Mouse (Mus musculus): ENCODE measurements around the gene Ube2e1.
"Not testable (repeated sequence)": the region's sequence is repeated elsewhere in the genome, so short reads cannot be mapped to it uniquely, and the experiment has no call there.

The Ube2e1 gene

DNA sequence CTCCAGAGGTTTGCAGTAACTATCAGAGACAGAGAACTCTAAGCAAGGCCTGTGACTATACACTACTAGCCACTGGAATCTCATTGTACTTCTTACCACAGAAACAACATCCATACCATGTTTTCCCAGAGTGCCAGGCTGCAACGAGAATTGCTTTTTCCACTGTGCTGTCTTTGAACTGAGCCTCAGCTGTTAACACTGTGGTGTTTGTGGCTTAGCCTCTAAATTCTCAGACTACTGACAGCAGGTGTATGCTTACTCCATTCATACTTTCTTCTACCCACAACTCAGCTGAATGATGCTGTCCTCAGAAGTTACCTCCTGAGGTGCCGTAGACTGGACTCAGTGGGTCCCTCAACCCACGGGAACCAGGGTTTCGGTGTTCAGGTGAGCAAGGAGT is 89.9 kb downstream of the Ube2e1 start:
- DNase-seq (ENCODE audit: low spot score in 2 of 2): no peak

DNA sequence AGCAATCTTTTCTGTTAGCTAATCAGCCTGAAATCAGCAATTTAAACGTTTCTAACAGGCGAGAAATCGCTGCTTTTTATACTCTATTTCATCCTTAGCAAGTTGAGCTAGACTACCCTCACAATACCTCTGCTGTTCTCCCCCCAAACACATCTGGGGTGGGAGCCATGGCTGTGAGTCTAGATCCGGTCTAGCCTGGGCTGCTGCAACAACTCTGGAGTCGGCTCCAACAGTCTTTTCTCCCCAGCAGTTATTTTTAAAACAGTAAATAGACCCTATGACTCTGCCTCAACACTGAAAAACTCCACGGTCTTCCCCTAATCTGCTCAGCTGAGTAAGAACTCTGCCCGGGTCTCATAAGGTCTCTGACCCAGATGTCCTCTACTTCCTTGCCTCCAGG is 91.5 kb downstream of the Ube2e1 start:
- no peak for DNase-seq (ENCODE audit: low spot score in 2 of 2)

DNA sequence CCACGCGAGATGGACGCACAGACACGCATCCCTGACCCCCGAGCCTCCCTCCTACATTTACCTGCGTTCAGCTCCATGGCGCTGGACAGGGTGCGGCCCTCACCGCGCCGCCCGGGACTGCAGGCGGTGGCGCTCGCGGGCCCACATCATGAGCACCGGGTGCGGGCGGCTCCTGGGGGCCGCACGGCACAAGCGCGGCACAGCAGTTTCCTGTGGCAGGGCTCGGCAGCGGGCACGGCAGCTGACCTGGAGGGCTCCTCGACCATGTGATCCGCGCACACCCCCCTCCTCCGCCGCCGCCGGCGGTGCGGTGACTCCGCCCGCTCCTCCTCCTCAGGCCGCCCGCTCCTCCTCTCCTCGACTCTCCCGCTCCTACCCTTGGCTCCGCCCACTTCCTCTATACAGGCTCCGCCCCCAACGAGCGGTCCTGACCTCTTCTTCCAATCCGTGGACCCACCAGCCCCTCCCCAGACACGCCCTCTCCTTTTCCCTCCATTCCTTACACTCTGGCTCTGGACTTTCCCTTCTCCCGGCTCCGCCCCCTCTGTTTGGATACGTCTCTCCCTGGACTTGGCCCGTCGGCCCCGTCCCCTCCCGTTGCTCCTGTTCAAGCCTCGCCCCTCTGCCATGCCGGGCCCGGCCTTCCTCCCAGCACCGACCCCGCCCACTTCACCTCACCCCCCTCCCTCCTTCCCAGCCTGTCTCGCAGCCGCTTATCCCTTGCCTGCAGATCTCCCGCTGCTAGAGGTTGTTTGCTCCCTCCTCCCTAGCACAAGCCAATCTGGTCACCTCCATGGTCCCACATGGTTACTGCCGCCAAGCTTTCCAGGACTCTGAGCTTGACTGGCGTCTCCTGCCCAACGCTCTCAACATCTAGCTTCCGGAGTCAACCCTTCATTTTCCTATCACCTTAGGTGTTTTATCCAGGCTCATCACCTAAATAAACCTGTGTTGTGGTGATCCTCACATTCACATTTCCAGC is 92.6 kb downstream of the Ube2e1 start, which contains the start of gene Nr1d2:
Gene Nr1d2, minus strand, starts transcription at position 378 of the 982 bp plus-strand sequence.
- peak; percentile 97 to 98 for DNase-seq (ENCODE audit: low spot score in 2 of 2)

DNA sequence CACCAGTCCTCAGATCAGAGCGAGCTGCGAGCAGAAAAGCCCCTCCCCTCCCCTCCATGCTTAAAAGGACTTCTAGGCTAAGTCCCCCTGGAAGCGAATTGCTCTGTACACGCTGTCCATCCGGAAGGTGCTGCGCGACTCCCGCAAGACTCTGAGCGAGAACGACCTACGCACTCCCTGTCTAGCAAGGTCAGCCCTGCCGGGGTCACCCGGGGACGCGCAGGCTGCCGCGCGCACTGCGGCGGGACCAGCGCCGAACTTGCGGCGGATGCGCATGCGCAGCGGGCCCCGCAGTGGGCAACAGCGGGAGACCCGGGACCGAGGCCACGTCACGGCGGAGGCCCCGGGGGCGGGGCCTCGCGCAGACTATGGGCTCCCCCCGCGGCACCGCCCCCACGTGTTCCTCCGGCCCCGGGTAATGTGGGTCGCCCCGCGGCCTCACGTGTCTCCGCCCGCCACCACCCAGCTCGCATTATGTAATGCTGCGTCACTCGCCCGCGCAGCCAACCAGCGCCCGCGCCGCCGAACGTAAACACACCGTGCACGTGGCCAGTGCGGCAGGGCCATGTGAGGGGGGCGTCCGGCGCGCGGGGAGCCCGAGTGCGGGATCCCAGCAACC is 93.4 kb downstream of the Ube2e1 start:
- DNase-seq (ENCODE audit: low spot score in 2 of 2): peak; percentile 97 to 98

DNA sequence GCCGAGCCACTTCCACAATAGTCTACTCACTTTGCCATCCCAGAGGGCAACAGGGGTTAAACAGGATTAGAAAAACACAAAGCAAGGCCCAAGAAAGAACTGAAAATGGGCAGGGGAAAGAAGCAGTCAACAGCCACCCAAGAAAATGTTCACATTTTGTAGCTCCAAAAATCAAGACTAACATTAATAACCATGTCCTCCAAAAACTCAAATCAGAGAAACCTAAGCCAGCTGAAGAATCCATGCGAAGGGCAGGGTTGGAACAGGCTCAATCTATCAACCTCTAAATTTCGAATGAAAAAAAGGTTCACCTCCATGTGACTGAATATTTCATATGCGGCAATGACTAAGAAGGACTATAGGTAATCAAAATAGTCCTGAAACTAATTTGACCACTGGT is 94.3 kb downstream of the Ube2e1 start:
- DNase-seq (ENCODE audit: low spot score in 2 of 2): no peak

DNA sequence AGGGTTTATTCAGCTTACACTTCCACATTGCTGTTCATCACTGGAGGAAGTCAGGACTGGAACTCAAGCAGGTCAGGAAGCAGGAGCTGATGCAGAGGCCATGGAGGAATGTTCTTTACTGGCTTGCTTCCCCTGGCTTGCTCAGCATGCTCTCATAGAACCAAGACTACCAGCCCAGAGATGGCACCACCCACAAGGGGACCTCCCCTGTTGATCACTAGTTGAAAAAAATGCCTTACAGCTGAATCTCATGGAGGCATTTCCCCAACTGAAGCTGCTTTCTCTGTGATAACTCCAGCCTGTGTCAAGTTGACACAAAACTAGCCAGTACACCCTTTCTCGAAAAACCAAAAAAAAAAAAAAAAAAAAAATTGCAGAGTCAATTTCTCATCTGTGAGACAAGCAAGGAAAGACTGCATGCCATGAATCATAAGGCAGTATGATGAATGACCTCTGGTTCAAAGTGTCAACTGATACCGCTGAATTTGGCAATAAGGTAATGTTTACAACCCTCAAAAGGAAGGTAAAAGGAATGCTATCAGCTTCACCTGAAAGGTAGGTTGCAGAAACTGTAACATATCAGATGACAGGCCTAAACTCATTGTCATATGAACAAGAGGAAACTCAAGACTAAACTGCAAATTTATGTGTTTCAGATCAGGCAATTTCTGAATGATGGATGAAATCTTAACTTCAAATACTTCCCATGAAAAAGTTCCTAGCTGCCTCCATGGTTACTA is 95.0 kb downstream of the Ube2e1 start:
- not testable (repeated sequence) for DNase-seq (ENCODE audit: low spot score in 2 of 2)

DNA sequence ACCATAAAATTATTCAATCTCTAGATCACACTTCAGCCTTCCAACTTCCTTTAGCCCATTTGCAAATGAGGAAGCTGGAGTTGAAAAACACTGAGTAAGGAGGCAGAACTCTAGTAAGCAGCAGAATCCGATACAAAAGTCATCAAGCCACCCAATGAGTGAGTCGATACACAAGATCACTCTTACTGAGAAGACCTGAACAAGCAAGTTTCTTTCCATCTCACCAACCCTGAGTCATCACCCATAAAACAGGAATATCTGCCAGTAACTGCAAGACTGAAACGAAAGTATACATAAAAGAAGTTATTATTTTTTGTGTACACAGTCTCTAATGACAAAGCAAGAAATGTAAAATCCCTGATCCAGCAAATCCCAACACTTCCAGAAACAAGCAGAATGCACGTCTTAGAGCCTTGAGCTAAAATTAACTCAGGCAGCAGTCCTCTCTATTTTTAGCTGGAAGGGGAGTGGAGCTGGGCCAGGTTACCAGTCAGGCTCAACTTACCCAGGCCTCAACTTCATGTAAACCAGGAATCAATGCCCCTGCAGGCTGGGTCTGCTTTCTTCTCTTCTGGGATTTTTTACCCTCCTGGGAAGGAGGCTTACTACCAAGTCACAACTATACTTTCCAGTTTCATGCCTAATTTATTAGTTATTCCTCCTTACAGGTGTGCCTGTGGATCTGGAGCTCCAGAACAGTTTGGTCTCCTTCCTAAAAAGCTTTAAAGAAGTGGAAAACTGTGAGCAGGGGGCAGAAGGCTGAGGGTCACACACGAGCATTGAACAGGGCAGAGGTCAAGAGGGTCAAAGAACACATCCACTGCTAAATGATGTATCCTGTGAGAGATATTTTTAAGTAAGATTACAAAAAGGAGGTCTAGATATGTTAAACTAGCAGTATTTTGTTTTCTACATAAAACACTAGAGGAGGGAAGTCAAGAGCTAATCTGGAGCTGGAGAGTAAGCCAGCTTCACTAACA is 97.4 kb downstream of the Ube2e1 start:
- no peak for DNase-seq (ENCODE audit: low spot score in 2 of 2)

DNA sequence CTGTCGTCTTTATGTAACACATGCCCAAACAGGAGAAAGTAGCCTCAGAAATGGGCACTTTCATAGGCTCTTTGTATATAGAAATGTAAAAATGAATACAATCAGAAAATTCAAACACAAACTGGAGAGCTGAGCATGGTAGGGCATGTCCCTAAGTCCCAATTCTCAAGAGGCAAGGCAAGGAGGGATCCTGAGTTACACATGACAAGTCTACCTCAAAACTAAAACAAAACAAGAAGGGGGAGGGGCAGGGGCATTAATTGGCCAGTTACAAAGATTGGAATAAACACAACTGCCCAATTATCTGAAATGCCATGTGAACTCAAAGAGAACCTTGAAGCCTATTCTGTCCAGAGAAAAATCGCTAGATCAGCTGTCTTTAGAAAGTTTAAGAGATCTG is 98.6 kb downstream of the Ube2e1 start:
- no peak for DNase-seq (ENCODE audit: low spot score in 2 of 2)

Data from frontal cortex, postnatal 14 days (tissue).